Mouse (Mus musculus) heart, embryonic 15.5 days (tissue): Measurements from ENCODE around the gene Cntn4. TPM values are rescaled to one million over a fixed set of nuclear protein-coding genes. Genes with fewer than 3 reads are reported as not detected.

ENCODE experiments used
- ATAC-seq: fragments of 200-750 bp; cut with Nextera tagmentation; replicated peaks from 2 replicates; pipeline ENCODE4 v1.8.0; 2017; ENCODE audit warnings: low read depth, moderate TSS enrichment; ENCODE audit not compliant: insufficient number of reproducible peaks, insufficient read depth, low FRiP score
- H3K27ac ChIP-seq: fragments of 300-500 bp; sonication (generic); 2 replicates; pipeline ENCODE4 v1.5.1; 2015; ENCODE audit warnings: mild to moderate bottlenecking, inconsistent platforms
- H3K27me3 ChIP-seq: fragments of 300-500 bp; sonication (generic); 2 replicates; pipeline ENCODE4 v1.6.1; 2015; ENCODE audit warnings: inconsistent platforms
- H3K36me3 ChIP-seq: fragments of 300-500 bp; sonication (generic); 2 replicates; pipeline ENCODE4 v1.6.1; 2015; ENCODE audit warnings: mild to moderate bottlenecking, inconsistent platforms
- H3K4me1 ChIP-seq: fragments of 300-500 bp; sonication (generic); replicated peaks from 2 replicates; pipeline ENCODE4 v1.6.1; 2015; ENCODE audit warnings: inconsistent platforms
- H3K4me2 ChIP-seq: fragments of 300-500 bp; sonication (generic); 2 replicates; pipeline ENCODE4 v1.6.1; 2015; ENCODE audit warnings: inconsistent platforms, mild to moderate bottlenecking, moderate library complexity
- H3K4me3 ChIP-seq: fragments of 300-500 bp; sonication (generic); 2 replicates; pipeline ENCODE4 v1.5.1; 2015; ENCODE audit warnings: mild to moderate bottlenecking, inconsistent platforms
- H3K9ac ChIP-seq: fragments of 300-500 bp; sonication (generic); 2 replicates; pipeline ENCODE4 v1.6.1; 2015; ENCODE audit warnings: mild to moderate bottlenecking, inconsistent platforms
- H3K9me3 ChIP-seq: fragments of 300-500 bp; sonication (generic); replicated peaks from 2 replicates; pipeline ENCODE4 v1.6.1; 2016; ENCODE audit warnings: inconsistent platforms
- WGBS: fragments of 180-500 bp; shearing (Covaris S2); methylation state at CpG from one replicate; pipeline ENCODE4 v1.1.7; 2015; ENCODE audit warnings: mixed read lengths; 5-methylcytosine and 5-hydroxymethylcytosine counted together
- polyA plus RNA-seq: library from polyadenylated mRNA; unstranded; fragments of >200 nt; fragmentation: Nextera tagmentation; extraction: Ambion mirVana; gene quantifications from 2 replicates; pipeline ENCODE4 v1.2.1, GENCODE M21; 2015

Cntn4 gene
- polyA plus RNA-seq, 1 experiment from 2014 or later, result 0.57 TPM

GRCm38 (mm10) chr6:106745673-106746394, 1068.4 kb downstream of the Cntn4 start:
- 67% methylated on average over 7 of the region's 7 CpGs for WGBS
- no peaks in the 10 kb centered on the region for H3K36me3 ChIP-seq
- H3K4me2 ChIP-seq, result no peak overlapping the region
- H3K27me3 ChIP-seq, result no peaks in the 10 kb centered on the region
- no peak overlapping the region for H3K9ac ChIP-seq
- H3K27ac ChIP-seq, result no peak overlapping the region
- no peak for ATAC-seq
- H3K9me3 ChIP-seq, result no peaks in the 10 kb centered on the region
- H3K4me1 ChIP-seq, result no peaks in the 10 kb centered on the region
- H3K4me3 ChIP-seq, result no peak overlapping the region

- Histone ChIP-seq H3K9ac (no peak overlapping the region), H3K27ac (no peak overlapping the region), H3K4me1 (no peaks in the 10 kb centered on the region), H3K36me3 (no peaks in the 10 kb centered on the region), H3K4me2 (no peak overlapping the region), H3K27me3 (no peaks in the 10 kb centered on the region), H3K9me3 (no peaks in the 10 kb centered on the region), H3K4me3 (no peak overlapping the region)
- 83% methylated on average over 5 of the region's 5 CpGs for WGBS
- ATAC-seq, result no peak
Observed at GRCm38 (mm10) chr6:106747251-106747650, 1069.8 kb downstream of the Cntn4 start.

- WGBS, result 73% methylated on average over 3 of the region's 3 CpGs
- ATAC-seq, result no peak
Observed at GRCm38 (mm10) chr6:106747804-106748203, 1070.3 kb downstream of the Cntn4 start.

More at GRCm38 (mm10) chr6:106747804-106748203, 1070.3 kb downstream of the Cntn4 start:
- no peaks in the 10 kb centered on the region for H3K9me3 ChIP-seq
- no peaks in the 10 kb centered on the region for H3K36me3 ChIP-seq
- no peaks in the 10 kb centered on the region for H3K4me1 ChIP-seq
- H3K27ac ChIP-seq, result no peak overlapping the region
- H3K4me2 ChIP-seq, result no peak overlapping the region
- H3K9ac ChIP-seq, result no peak overlapping the region
- H3K4me3 ChIP-seq, result no peak overlapping the region
- no peaks in the 10 kb centered on the region for H3K27me3 ChIP-seq
